Mouse (Mus musculus): Measurements from ENCODE around the gene Mepe.

- TF ChIP-seq POLR2A (IDR thresholded peaks at IDR 0.05; ENCODE audit: low read depth, low read length), result no peak
- TF ChIP-seq CTCF (conservative IDR thresholded peaks at IDR 0.05 in 1 of 2, IDR thresholded peaks at IDR 0.05 in 1 of 2; ENCODE audit: low read depth in 2 of 2, low read length in 2 of 2), result no peak
- TF ChIP-seq SMC3 (IDR thresholded peaks at IDR 0.05; ENCODE audit: low read depth, low read length), result no peak
- TF ChIP-seq USF2 (conservative IDR thresholded peaks at IDR 0.05; ENCODE audit: low read depth, low read length), result no peak
- TF ChIP-seq HCFC1 (IDR thresholded peaks at IDR 0.05; ENCODE audit: low read depth, low read length), result no peak
- TF ChIP-seq EP300 (IDR thresholded peaks at IDR 0.05; ENCODE audit: low read length), result no peak
- no peak for TF ChIP-seq MEF2A (IDR thresholded peaks at IDR 0.05; ENCODE audit: borderline replicate concordance, low read depth, low read length)
- no peak for TF ChIP-seq MYC (IDR thresholded peaks at IDR 0.05; ENCODE audit: low read depth, low read length)
- TF ChIP-seq MAZ (IDR thresholded peaks at IDR 0.05; ENCODE audit: low read depth, low read length), result no peak
- no peak for TF ChIP-seq CHD2 (IDR thresholded peaks at IDR 0.05; ENCODE audit: low read length)
- no peak for TF ChIP-seq JUND (conservative IDR thresholded peaks at IDR 0.05; ENCODE audit: low read depth, low read length)
Measured at GRCm38 (mm10) chr5:104375132-104375531, 50.0 kb downstream of the Mepe start.
